Mouse (Mus musculus) forebrain, embryonic 15.5 days (tissue): ENCODE measurements around the gene Aknad1. TPM values are rescaled to one million over a fixed set of nuclear protein-coding genes. Genes with fewer than 3 reads are reported as not detected.

ENCODE experiments used
- polyA plus RNA-seq: library from polyadenylated mRNA; unstranded; fragments of >200 nt; fragmentation: Nextera tagmentation; extraction: Ambion mirVana; gene quantifications from 2 replicates; pipeline ENCODE4 v1.2.1, GENCODE M21; 2015

The Aknad1 gene
- polyA plus RNA-seq, 1 experiment from 2014 or later = not detected

Other genes starting within 250 kb of the Aknad1 start
- 1.8 and 2.4 TPM in 2 replicates for gene 1700013F07Rik, start 205.5 kb upstream of the Aknad1 start, polyA plus RNA-seq
- 9.4 and 12.9 TPM in 2 replicates for gene 5330417C22Rik, start 203.1 kb upstream of the Aknad1 start, polyA plus RNA-seq
- gene Tmem167b, start 177.2 kb upstream of the Aknad1 start, polyA plus RNA-seq = 64.7 and 68.7 TPM in 2 replicates
- 46.9 and 54.4 TPM in 2 replicates for gene Taf13, start 168.0 kb upstream of the Aknad1 start, polyA plus RNA-seq
- gene Wdr47, start 148.4 kb upstream of the Aknad1 start, polyA plus RNA-seq = 114 and 115 TPM in 2 replicates
- 49.6 and 56.9 TPM in 2 replicates for gene Clcc1, start 85.7 kb upstream of the Aknad1 start, polyA plus RNA-seq
- gene Gpsm2, start 17.3 kb upstream of the Aknad1 start, polyA plus RNA-seq = 38.6 and 43.3 TPM in 2 replicates
- gene Stxbp3, start 100.9 kb downstream of the Aknad1 start, polyA plus RNA-seq = 13.3 and 14.7 TPM in 2 replicates
- gene Fndc7, start 150.3 kb downstream of the Aknad1 start, polyA plus RNA-seq = not detected in 2 replicates
- 60.7 and 66.9 TPM in 2 replicates for gene Prpf38b, start 172.1 kb downstream of the Aknad1 start, polyA plus RNA-seq
- gene Henmt1, start 200.2 kb downstream of the Aknad1 start, polyA plus RNA-seq = 1.2 and 1.6 TPM in 2 replicates
- 0.75 and 0.78 TPM in 2 replicates for gene Gm9857, start 200.8 kb downstream of the Aknad1 start, polyA plus RNA-seq